Mouse (Mus musculus) T-helper 17 cell (primary cell): Measurements from ENCODE around the gene Glce.

Source experiments
- in situ Hi-C, 2 experiments: fragments of 300-600 bp; cut with MboI, MseI; formaldehyde crosslinking; loops; 1 replicate in 1 of 2; 2 replicates in 1 of 2; pipeline ENCODE4 v1.15.1; 2025; ENCODE audit warnings: high pct_unique_total_duplicates in 2 of 2

Glce gene

DNA sequence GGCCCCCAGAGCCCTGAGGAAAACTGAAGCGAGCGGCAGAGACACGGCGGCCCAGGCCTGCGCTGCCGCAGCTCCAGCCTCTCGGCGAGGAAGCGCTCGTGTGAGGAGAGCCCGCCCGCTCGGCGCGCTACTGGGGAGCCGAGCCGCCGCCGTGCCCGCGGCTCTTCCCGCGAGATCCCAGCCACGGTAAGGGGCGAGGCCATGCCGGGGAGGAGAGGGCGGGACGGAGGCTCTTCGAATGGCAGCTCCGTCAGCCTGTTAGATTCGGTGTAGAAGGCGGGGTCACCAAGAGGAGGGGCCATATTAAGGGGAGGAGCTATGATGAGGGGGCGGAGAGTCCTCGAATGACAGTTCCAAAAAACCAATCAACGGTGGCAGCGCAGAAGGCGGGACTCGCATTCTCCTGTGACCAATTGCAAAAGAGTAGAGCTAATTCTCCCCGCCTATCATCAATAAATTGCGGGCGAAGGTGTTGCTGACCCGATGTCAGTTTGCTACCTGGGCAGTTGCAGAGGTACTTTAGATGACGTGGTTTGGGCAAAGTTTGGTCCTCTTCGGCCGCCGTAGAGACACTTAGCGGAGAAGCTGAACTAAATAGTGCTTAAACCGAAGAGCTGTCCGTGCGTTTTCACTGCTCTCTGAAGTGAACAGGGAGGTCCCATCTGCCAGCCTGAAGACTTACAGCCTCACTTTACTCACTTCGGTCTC, at the start of gene Glce:
TSS of gene Glce (minus strand) at position 148 of the 708 bp plus-strand sequence.
- in situ Hi-C loops, result no loop called here

DNA sequence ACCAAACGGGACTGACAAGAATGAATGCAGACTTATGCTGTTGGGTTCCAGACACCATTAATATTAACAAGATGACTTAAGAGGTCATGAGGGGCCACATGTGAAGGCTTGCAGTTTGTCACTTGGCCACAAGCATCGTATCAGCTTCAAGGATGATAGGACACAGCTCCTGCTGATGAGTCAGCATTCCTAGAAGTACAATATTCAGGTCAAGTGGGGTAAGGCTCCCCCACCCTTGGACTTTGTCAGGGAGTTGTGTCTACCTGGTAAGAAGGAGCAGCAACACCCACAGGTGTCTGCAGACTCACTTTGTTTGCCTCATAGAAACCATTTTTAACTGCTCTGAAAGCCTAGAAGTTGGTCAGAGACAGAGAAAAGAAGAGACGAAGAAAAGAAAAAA, 49.8 kb upstream of the Glce start:
- in situ Hi-C loops, result no loop called here

DNA sequence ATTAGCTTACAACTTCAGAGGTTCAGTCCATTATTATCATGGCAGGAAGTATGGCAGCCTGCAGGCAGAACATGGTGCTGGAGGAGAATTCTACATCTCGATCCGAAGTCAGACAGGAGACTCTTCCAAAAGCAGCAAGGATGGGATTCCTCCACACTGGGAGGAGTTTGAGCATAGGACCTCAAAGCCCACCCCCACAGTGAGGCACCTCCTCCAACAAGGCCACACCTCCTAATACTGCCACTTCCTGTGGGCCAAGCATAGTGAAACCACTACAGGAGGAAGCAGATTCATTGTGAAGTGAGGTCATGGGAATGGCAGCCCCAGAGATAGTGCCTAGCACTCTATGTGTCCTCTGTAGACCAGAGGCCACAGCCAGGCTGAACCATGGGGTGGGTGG, 48.5 kb upstream of the Glce start:
- in situ Hi-C loops, result no loop called here

DNA sequence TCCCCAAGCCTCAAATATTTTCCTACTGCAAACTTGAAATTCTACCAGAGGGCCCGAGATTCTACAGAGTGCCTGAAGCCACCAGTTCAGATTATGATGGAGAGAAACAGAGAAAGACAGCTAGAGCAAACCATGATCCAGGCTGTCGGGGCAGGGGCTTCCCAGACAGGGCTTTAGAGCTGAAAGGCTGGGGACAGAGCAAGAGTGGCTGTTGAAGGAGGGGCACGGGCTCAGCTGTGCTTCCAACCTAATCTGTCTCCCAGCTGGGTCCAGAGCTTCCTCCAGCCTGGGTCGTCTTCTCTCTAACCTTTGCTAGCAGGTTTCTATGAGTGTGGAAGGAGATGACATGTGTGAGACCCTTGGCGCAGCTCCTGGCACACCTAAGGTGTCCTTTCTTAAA, 44.2 kb upstream of the Glce start:
- in situ Hi-C loops, result loop anchor here in 1 of 2 experiments (10.0 kb wide), 1 partner anchor 1042 kb away; no protein-coding TSS in a partner anchor

DNA sequence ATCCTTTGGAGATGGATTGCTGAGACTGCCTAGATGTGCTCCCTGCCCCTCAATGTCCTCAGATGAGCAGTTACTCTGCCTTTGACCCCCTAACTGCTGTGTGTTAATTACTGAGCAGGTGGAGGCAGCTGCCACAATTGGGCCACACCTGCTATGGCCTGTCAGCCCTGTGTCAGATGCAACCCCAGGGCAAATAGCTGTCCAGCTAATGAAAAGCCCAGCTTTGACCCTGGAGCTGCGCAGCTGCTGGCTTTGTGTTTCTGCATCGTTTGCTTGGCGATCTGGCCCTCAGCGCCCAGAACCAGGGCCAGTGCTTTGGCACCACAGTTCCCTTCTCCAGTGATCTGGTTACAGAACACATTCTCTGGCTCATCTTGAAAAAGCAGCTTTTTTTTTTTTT, 43.7 kb upstream of the Glce start:
- in situ Hi-C loops, result loop anchor here in 1 of 2 experiments (10.0 kb wide), 1 partner anchor 1041 kb away; no protein-coding TSS in a partner anchor

DNA sequence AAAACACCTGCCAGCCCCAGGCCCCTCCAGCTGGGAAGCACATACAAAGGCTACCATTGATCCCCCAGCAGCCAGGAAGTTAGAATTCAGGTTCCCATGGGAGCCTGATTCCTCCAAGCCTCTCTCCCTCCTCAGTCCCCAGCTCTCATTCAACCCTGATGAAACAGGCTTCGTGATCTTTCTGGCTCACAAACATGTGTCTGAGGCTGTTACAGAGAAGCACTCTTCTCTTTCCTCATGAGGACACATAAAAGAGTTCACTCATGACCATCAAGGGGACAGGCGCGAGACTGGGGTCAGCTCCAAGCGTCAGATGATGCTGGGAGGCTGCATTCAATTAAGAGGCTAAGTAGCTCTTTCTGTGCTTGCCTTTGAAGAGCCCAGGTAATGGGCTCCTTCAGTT, 40.4 kb upstream of the Glce start:
- in situ Hi-C loops, result loop anchor here in 1 of 2 experiments (10.0 kb wide), 1 partner anchor 1038 kb away; no protein-coding TSS in a partner anchor

DNA sequence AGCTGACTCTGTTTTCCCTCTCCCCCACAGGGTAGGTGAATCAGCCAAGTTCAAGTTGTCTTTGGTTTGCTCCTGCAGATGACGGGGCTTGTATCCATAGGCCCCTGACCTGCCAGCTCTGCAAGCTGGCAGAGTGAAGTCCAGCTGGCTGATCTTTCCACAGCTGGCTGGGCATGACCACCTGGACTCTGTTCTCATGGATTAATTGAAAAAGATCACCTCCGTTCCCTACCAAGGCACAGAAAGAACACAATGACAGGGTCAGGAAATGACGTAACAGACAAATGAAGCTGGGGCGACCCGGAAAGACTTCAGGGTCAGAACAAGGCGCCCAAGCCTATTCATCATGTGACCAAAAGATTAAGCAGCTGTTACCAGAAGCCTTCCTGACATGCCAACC, 38.3 kb upstream of the Glce start:
- in situ Hi-C loops, result loop anchor here in 1 of 2 experiments (10.0 kb wide), 1 partner anchor 1036 kb away; no protein-coding TSS in a partner anchor

DNA sequence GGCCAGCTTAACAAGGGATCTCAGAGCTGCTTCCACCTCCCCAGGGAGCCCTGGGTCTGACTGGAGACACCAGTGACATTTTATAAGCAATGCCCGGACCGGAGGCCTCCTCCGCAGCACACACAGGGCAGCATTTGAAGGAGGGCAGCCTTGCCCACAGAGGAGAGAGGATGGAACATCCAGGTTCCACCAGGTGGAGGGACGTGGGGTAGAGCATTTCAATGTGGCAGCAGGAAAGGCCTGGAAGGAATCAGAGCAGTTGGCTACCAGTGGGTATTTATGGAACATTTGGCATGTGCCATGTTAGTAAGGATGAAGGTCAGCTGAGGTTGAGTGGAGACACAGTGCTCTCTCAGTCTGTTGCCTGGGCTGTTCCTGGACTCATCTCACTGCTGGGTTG, 36.3 kb upstream of the Glce start:
- in situ Hi-C loops, result no loop called here

DNA sequence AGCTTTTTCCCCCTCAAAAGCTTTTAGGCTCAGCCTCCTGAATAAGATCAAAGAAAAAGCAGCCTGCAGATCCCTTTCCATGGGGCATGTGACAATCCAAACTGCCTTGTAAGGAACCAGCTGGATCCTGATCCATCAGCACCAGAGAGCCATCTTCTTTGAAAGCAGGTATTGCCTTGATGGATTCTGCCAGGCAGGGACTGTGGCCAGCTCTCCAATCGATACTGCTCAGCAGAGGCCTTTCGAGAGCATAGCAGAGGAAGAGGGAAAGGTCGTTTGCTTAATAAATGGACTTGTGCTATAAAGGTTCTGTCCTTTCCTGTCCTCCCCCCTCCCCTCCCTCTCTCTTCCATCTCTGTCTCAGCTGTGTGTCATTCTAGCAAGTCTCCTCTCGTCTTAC, 33.4 kb upstream of the Glce start:
- in situ Hi-C loops, result no loop called here

DNA sequence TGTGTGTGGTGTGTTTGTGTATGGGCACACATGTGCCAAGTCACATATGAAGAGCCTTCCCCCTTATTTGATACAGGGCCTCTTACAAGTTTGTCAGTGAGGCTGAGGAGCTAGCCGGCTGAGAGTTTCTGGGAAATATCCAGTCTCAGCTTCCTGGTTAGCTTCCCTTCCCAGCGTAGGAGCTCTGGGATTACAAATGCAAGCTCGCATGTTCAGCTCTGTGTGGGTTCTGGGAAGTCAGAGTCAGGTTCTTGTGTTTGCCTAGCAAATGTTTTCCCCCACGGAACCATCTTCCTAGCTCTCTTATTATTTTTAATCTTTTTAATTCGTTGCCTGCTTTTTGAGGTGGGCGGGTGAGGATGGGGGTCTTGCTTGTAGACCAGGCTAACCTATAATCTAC, 32.9 kb upstream of the Glce start:
- in situ Hi-C loops, result no loop called here

DNA sequence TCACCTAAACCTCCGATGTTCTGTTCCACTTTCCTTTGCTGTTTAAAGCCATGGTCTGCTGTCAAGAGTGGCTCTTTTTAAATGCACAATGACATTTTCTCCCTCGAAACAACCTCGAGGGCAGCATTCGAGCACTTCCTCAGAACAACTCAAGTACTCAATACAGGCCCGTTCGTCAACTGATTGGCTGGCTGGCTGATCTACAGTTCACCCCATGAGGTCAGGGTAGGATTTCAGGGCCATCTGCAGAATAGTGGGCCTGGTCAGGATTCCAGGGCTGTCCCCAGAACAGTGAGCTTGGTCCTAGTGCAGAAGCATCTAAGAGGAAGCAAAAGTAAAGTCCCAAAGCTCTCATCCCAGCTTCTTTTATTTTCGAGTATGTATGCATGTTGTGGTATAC, 32.5 kb upstream of the Glce start:
- in situ Hi-C loops, result no loop called here

DNA sequence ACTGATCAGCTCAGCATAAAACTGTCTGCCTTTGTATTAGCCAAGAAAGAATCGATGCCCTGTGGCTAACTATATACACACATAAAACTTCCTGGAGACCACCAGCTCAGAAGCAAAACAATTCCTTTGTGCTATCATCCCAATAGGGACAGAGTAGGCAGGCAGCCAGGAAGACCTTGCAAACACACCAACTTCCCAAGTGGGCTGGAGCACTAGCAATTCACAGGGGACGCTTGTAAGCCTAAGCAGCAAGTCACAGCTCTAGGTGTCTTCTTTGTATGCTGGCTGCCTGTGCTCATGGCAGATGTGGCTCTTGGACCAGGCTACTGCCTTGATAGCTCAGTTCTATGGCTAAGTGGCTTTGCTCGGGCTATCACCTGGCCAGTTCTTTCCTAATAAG, 32.1 kb upstream of the Glce start:
- in situ Hi-C loops, result no loop called here

DNA sequence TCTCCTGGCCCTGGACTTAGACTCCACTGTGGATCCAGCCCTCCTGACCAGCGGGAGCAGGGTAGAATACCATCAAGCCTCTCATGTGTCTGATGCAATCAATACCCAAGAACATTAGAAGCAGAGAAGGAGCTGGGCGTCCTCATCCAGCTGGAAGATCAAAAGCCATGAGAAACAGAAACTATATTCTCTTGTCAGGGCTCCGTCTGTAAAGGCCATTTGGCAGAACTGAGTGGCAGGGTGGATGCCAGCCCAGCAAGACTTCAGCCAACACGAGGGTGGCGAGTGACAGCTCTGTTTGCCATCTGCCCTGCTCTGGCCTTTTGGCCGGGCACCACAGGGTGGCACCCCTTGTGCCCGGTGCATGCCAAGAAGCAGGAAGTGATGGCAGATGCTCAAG, 30.8 kb upstream of the Glce start:
- in situ Hi-C loops, result no loop called here

DNA sequence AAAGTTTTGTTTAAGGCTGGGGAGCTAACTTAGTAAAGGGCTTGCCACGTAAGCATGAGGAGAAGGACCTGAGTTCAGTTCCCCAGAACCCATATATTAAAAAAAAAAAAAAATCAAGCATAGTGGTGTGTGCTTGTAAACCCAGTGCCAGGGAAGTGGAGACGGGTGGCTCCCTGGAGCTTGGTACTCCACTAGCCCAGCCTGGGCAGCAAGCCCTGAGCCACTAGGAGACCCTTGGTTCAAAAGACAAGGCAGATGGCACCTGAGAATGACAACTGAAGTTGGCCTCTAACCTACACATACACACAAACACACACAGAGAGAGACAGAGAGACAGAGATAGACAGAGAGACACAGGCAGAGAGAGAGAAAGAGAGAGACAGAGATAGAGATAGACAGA, 30.1 kb upstream of the Glce start:
- in situ Hi-C loops, result no loop called here

DNA sequence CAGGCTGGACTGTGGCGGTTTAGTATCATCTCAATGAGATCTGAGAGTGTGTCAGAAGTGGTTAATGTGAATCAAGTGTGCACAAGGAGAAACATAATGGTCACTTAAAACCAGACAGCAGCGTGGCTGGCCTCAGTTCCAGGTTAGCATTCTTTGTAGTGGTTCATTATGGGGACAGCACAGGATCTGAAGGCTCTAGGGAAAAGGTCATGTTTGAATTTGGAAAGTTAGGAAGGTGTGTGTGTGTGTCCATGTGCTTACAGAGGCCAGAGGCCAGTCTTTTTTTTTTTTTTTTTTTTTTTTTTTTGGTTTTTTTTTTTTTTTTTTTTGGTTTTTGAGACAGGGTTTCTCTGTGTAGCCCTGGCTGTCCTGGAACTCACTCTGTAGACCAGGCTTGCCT, 22.7 kb upstream of the Glce start:
- in situ Hi-C loops, result no loop called here

DNA sequence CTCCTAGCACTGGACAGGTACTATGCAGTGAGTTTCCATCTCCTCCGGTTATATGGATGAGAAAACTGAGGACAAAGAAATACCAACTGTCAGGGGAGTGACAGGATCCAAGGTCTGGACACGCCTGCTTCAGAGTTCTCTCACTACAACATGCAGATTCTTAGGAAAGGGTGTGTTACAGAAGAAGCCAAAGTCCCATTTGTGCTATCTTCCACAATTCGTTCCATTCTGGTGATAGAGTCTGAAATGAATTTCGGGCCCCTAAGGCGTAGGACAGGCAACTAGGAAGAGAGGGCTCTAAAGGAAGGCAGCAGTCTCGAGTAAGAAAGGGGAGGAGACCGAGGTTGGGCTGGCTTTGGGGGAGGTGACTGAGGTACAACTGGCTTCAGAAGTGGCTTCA, 21.0 kb upstream of the Glce start:
- in situ Hi-C loops, result no loop called here

DNA sequence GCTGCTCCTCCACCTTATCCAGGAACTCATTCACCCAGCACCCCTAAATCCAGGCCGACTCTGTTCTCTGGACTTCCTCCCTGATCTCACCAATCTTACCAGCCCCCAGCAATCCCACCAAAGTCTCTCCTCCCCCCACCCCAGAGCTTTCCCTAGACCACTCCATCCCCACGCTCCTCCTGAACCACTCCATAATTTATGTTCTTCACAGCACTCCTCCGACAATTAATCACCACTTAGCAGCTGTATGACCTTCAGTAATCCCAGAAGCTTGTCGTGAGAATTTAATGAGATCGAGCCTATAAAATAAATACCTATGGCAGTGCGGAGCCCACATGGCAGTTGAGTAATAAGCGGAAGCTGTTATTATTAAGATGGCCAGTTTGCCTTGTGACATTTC, 16.6 kb upstream of the Glce start:
- in situ Hi-C loops, result no loop called here

DNA sequence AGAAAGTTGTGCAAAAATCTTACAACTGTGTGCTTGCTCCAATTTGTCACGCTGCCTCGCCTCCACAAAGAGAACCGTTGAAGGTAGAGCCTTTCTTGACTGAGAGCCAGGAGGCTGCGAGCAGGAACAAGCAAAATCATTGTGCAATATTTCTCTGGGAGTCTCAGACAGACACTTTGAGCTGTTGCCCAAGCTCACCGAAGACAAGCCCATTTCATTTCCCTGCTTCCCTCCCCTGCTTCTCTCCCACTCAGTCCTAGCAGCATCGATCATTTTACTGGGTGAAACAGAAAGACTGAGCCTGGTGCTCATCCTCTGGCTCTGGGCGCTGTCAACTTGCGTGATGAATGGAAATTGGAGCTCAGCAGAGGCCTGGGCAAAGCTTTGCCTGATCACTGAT, 14.8 kb upstream of the Glce start:
- in situ Hi-C loops, result no loop called here

DNA sequence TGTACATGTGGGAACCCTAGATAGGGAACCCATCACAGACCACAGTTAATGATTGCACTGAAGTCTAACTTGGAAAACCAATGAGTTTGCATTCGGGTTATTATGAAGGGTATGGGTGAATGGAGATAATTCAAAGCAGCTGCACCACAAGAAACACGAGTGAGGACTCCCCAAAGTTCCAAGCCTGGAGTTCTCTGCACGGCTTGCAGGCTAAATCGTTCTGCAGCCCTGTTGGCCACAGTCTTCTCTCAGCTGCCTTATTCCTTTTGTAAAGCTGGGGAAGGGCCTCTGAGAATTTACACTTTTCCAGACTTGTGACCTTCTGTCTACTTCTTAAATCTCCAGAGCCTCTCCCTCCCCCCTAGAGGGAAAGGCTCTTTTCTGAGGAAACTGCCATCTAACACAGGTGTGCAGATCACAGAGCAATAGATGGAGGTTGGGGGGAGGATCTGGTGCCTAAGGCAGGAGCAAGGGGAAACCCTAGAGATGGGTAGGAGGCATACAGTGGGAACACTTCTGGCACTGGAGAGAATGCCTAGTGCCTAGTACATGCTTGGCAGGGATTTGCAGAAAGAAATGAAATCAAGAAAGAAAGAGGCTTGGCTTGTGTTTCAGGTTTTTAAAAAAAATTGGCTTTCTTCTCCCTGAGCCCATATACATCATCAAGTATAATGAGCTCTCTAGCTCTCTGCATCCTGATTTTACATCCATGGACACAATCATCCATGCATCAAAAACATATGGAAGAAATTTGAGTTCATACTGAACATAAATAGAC, 9.7 kb upstream of the Glce start:
- in situ Hi-C loops, result loop anchor here in 1 of 2 experiments (5.0 kb wide), 1 partner anchor 80 kb away; no protein-coding TSS in a partner anchor

DNA sequence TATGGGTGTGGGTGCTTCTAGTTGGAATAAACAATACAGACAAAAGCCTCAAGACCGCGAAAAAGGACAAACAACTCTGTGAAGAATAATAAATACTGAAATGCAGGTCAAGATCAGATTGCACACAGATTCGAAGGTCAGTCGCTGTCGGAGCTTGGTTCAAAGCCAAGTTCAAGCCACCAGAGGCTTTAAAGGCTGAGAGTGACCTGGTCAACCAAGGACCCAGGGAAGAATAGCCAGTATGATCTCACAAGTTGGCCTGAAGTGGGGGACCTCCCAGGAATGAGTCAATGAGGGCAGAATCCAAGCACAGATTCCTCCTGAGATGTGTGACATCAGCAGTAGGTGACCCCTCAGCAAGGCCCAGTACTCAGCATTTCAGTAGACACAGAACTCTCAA, 8.3 kb upstream of the Glce start:
- in situ Hi-C loops, result loop anchor here in 1 of 2 experiments (5.0 kb wide), 1 partner anchor 78 kb away; no protein-coding TSS in a partner anchor

DNA sequence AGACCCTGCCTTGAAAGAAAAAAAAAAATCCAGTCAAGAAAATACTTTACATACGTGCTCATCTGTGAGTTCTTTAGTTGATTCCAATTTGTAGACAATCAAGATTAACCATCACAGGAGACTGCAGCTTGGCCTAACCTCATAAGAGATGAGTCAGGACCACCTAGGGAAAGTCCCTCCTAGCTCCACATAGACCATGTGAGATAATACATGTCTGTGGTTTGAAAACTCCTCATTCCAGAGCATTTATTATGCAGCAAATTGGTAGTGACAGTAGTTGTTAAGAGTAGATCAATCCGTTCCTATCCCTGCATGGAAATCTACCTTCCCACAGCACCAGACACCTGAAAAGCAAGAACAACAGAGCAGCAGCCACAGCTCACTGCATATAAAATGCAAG, 5.6 kb upstream of the Glce start:
- in situ Hi-C loops, result no loop called here

DNA sequence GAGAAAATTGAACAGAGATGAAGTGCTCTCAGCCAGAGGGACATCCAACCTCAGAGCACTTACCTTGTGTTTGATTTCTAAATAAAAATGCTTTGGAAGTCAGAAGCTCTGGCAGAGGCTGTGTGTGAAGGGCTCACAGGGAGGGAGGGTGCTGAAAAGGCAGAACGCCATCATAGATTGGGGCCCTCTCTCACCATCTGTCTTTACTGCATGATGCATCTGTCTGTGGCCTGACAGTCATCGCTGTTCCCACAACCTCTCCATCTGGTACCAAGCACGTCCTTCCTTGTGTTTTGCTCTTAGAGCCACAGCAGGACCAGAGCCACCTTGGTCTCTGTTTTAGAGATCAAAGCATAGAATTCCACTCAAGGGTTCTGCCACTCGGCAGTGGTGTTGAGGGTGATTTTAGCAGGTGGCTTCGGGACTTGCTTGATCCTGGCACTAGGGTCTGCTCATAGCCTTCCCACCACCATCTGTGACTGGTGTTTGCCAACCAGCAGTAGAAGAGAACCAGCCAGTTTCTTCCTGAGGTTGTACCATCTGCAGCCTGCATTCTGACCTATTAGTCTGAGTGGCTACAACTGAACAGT, 3.6 kb upstream of the Glce start:
- in situ Hi-C loops, result no loop called here
